Mouse (Mus musculus): ENCODE results near the gene Ushbp1.
"Not testable (repeated sequence)": the region's sequence is repeated elsewhere in the genome, so short reads cannot be mapped to it uniquely, and the experiment has no call there.

The Ushbp1 gene

GRCm38 (mm10) chr8:71371236-71371848, 24.3 kb downstream of the Ushbp1 start, which contains the start of gene Ocel1:
Gene Ocel1 (plus strand): TSS chr8:71371298.
- in situ Hi-C loops (cut with MboI, MseI), result loop anchor here (5.0 kb wide), 2 partner anchors 91 to 474 kb away; partner anchors contain the start of genes Abhd8, Mrpl34 and Rpl18a

- in situ Hi-C loops (cut with MboI, MseI), result loop anchor here (5.0 kb wide), 2 partner anchors 92 to 473 kb away; partner anchors contain the start of genes Abhd8, Mrpl34 and Rpl18a
Measured at GRCm38 (mm10) chr8:71370711-71371235, 24.8 kb downstream of the Ushbp1 start.

GRCm38 (mm10) chr8:71369040-71369718, 26.4 kb downstream of the Ushbp1 start:
- in situ Hi-C loops (cut with MboI, MseI), result no loop called here

GRCm38 (mm10) chr8:71368366-71368765, 27.2 kb downstream of the Ushbp1 start:
- in situ Hi-C loops (cut with MboI, MseI), result no loop called here

- in situ Hi-C loops (cut with MboI, MseI), result no loop called here
Measured at GRCm38 (mm10) chr8:71367529-71368176, 27.9 kb downstream of the Ushbp1 start.

GRCm38 (mm10) chr8:71366771-71367528, 28.7 kb downstream of the Ushbp1 start, which contains the start of gene Use1:
Gene Use1 (plus strand): TSS chr8:71366848.
- in situ Hi-C loops (cut with MboI, MseI), result no loop called here

- in situ Hi-C loops (cut with MboI, MseI), result no loop called here
Measured at GRCm38 (mm10) chr8:71358026-71358425, 37.6 kb downstream of the Ushbp1 start.

- in situ Hi-C loops (cut with MboI, MseI), result no loop called here
Measured at GRCm38 (mm10) chr8:71351520-71351919, 44.1 kb downstream of the Ushbp1 start.

GRCm38 (mm10) chr8:71351117-71351516, 44.5 kb downstream of the Ushbp1 start:
- in situ Hi-C loops (cut with MboI, MseI), result no loop called here

GRCm38 (mm10) chr8:71346581-71346980, 49.0 kb downstream of the Ushbp1 start:
- in situ Hi-C loops (cut with MboI, MseI), result no loop called here

GRCm38 (mm10) chr8:71340625-71341024, 55.0 kb downstream of the Ushbp1 start:
- in situ Hi-C loops (cut with MboI, MseI), result no loop called here

- in situ Hi-C loops (cut with MboI, MseI), result not testable (repeated sequence)
Measured at GRCm38 (mm10) chr8:71337834-71338233, 57.8 kb downstream of the Ushbp1 start.

Data from T-helper 2 cell (primary cell).